Mouse (Mus musculus): ENCODE data around the gene Topors. TPM values are rescaled to one million over a fixed set of nuclear protein-coding genes. Genes with fewer than 3 reads are reported as not detected.

Topors gene
- polyA plus RNA-seq, 1 experiment from 2014 or later, result 16.8 TPM

- Histone ChIP-seq H3K27ac (replicated peaks) (no peak overlapping the region), H3K9me3 (ENCODE audit: control insufficient read depth, low read length) (no peaks in the 10 kb centered on the region), H3K4me1 (replicated peaks; ENCODE audit: control insufficient read depth, insufficient read depth) (0 out of 2 replicates have a peak, but pooled peaks cover 2% of the 10 kb centered on the region), H3K4me2 (replicated peaks; ENCODE audit: low read depth) (no peak overlapping the region), H3K4me3 (ENCODE audit: low read depth, low read length) (no peak overlapping the region), H3K27me3 (ENCODE audit: control insufficient read depth, insufficient read depth, low read length) (no peaks in the 10 kb centered on the region), H3K9ac (ENCODE audit: low read length) (no peak overlapping the region), H3K36me3 (ENCODE audit: control insufficient read depth, insufficient read depth, low read length) (peaks cover 23% of the 10 kb centered on the region)
- ATAC-seq (ENCODE audit: low FRiP score, low TSS enrichment), result no peak
- TF ChIP-seq CTCF (IDR thresholded peaks at IDR 0.05; ENCODE audit: low read depth), result no peak
- DNase-seq (ENCODE audit: low spot score), result no peak
- 22% methylated on average over 1 of the region's 1 CpGs for WGBS
These were observed 5.3 kb downstream of the Topors start for GRCm38 (mm10) chr4:40264321-40264720.

GRCm38 (mm10) chr4:40254385-40255103 is 15.1 kb downstream of the Topors start:
- H3K27ac ChIP-seq (replicated peaks), result no peak overlapping the region
- ATAC-seq (ENCODE audit: low FRiP score, low TSS enrichment) (no peak), DNase-seq (ENCODE audit: low spot score) (no peak)
- no peaks in the 10 kb centered on the region for H3K27me3 ChIP-seq (ENCODE audit: control insufficient read depth, insufficient read depth, low read length)
- no peak overlapping the region for H3K4me3 ChIP-seq (ENCODE audit: low read depth, low read length)
- WGBS, result 77% methylated on average over 8 of the region's 8 CpGs
- no peak overlapping the region for H3K4me2 ChIP-seq (replicated peaks; ENCODE audit: low read depth)
- TF ChIP-seq CTCF (IDR thresholded peaks at IDR 0.05; ENCODE audit: low read depth) (no peak), EP300 (optimal IDR thresholded peaks at IDR 0.05) (no peak)
- no peaks in the 10 kb centered on the region for H3K4me1 ChIP-seq (replicated peaks; ENCODE audit: control insufficient read depth, insufficient read depth)
- no peaks in the 10 kb centered on the region for H3K36me3 ChIP-seq (ENCODE audit: control insufficient read depth, insufficient read depth, low read length)
- H3K9ac ChIP-seq (ENCODE audit: low read length), result no peak overlapping the region
- no peaks in the 10 kb centered on the region for H3K9me3 ChIP-seq (ENCODE audit: control insufficient read depth, low read length)

GRCm38 (mm10) chr4:40253766-40254165 is 15.9 kb downstream of the Topors start:
- Histone ChIP-seq H3K27ac (replicated peaks) (no peak overlapping the region), H3K27me3 (ENCODE audit: control insufficient read depth, insufficient read depth, low read length) (no peaks in the 10 kb centered on the region), H3K36me3 (ENCODE audit: control insufficient read depth, insufficient read depth, low read length) (no peaks in the 10 kb centered on the region), H3K4me1 (replicated peaks; ENCODE audit: control insufficient read depth, insufficient read depth) (no peaks in the 10 kb centered on the region), H3K4me2 (replicated peaks; ENCODE audit: low read depth) (no peak overlapping the region), H3K9me3 (ENCODE audit: control insufficient read depth, low read length) (no peaks in the 10 kb centered on the region), H3K4me3 (ENCODE audit: low read depth, low read length) (no peak overlapping the region), H3K9ac (ENCODE audit: low read length) (no peak overlapping the region)
- TF ChIP-seq CTCF (IDR thresholded peaks at IDR 0.05; ENCODE audit: low read depth) (no peak), EP300 (optimal IDR thresholded peaks at IDR 0.05) (no peak)
- 50% methylated on average over 2 of the region's 2 CpGs for WGBS
- DNase-seq (ENCODE audit: low spot score) (no peak), ATAC-seq (ENCODE audit: low FRiP score, low TSS enrichment) (no peak)

GRCm38 (mm10) chr4:40250984-40251383 is 18.7 kb downstream of the Topors start:
- Histone ChIP-seq H3K27ac (replicated peaks) (no peak overlapping the region), H3K4me2 (replicated peaks; ENCODE audit: low read depth) (no peak overlapping the region), H3K9ac (ENCODE audit: low read length) (no peak overlapping the region), H3K4me3 (ENCODE audit: low read depth, low read length) (no peak overlapping the region), H3K4me1 (replicated peaks; ENCODE audit: control insufficient read depth, insufficient read depth) (no peaks in the 10 kb centered on the region), H3K9me3 (ENCODE audit: control insufficient read depth, low read length) (no peaks in the 10 kb centered on the region), H3K27me3 (ENCODE audit: control insufficient read depth, insufficient read depth, low read length) (no peaks in the 10 kb centered on the region), H3K36me3 (ENCODE audit: control insufficient read depth, insufficient read depth, low read length) (no peaks in the 10 kb centered on the region)
- no peak for ATAC-seq (ENCODE audit: low FRiP score, low TSS enrichment)
- TF ChIP-seq EP300 (optimal IDR thresholded peaks at IDR 0.05) (no peak), CTCF (IDR thresholded peaks at IDR 0.05; ENCODE audit: low read depth) (no peak)
- 83% methylated on average over 5 of the region's 5 CpGs for WGBS
- no peak for DNase-seq (ENCODE audit: low spot score)

GRCm38 (mm10) chr4:40244035-40244434 is 25.6 kb downstream of the Topors start:
- no peak overlapping the region for H3K27ac ChIP-seq (replicated peaks)
- H3K4me1 ChIP-seq (replicated peaks; ENCODE audit: control insufficient read depth, insufficient read depth), result 0 out of 2 replicates have a peak, but pooled peaks cover 2% of the 10 kb centered on the region
- TF ChIP-seq EP300 (optimal IDR thresholded peaks at IDR 0.05) (no peak), CTCF (IDR thresholded peaks at IDR 0.05; ENCODE audit: low read depth) (no peak)
- no peaks in the 10 kb centered on the region for H3K27me3 ChIP-seq (ENCODE audit: control insufficient read depth, insufficient read depth, low read length)
- no peak for DNase-seq (ENCODE audit: low spot score)
- H3K9ac ChIP-seq (ENCODE audit: low read length), result no peak overlapping the region
- H3K36me3 ChIP-seq (ENCODE audit: control insufficient read depth, insufficient read depth, low read length), result no peaks in the 10 kb centered on the region
- no peak for ATAC-seq (ENCODE audit: low FRiP score, low TSS enrichment)
- WGBS, result 79% methylated on average over 8 of the region's 8 CpGs
- H3K4me2 ChIP-seq (replicated peaks; ENCODE audit: low read depth), result no peak overlapping the region
- no peak overlapping the region for H3K4me3 ChIP-seq (ENCODE audit: low read depth, low read length)
- no peaks in the 10 kb centered on the region for H3K9me3 ChIP-seq (ENCODE audit: control insufficient read depth, low read length)

- no peak overlapping the region for H3K27ac ChIP-seq (replicated peaks)
- H3K36me3 ChIP-seq (ENCODE audit: control insufficient read depth, insufficient read depth, low read length), result no peaks in the 10 kb centered on the region
- 86% methylated on average over 4 of the region's 4 CpGs for WGBS
- H3K4me1 ChIP-seq (replicated peaks; ENCODE audit: control insufficient read depth, insufficient read depth), result 0 out of 2 replicates have a peak, but pooled peaks cover 2% of the 10 kb centered on the region
- H3K4me3 ChIP-seq (ENCODE audit: low read depth, low read length), result no peak overlapping the region
- H3K4me2 ChIP-seq (replicated peaks; ENCODE audit: low read depth), result no peak overlapping the region
- ATAC-seq (ENCODE audit: low FRiP score, low TSS enrichment), result no peak
- no peak for DNase-seq (ENCODE audit: low spot score)
- H3K9me3 ChIP-seq (ENCODE audit: control insufficient read depth, low read length), result no peaks in the 10 kb centered on the region
- TF ChIP-seq EP300 (optimal IDR thresholded peaks at IDR 0.05), result no peak
- no peak for TF ChIP-seq CTCF (IDR thresholded peaks at IDR 0.05; ENCODE audit: low read depth)
- H3K9ac ChIP-seq (ENCODE audit: low read length), result no peak overlapping the region
- no peaks in the 10 kb centered on the region for H3K27me3 ChIP-seq (ENCODE audit: control insufficient read depth, insufficient read depth, low read length)
These were observed 26.6 kb downstream of the Topors start for GRCm38 (mm10) chr4:40243006-40243405.
